18 mouse cellular contexts compared by ENCODE assay signal in the genomic region with DNA sequence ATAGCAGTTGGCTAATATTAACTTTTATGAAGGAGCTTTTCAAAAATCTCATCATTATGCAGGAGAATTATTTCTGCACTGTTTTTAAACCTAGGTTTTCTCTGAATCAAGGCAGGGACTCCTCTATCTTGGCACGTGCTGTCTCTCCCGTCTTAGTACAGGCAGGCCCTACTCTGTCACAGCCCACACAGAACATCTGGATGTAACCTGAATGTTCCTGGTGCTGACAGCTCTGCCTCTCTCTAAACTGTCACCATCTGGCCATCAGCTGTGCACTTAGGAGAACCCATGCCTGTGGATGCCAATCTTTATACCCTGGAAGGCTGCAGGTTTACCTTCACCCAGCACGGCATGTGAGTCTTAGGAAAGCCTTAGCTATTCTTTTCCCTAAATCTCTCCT. TPM values are rescaled to one million over a fixed set of nuclear protein-coding genes. Genes with fewer than 3 reads are reported as not detected.
DNase-seq lines count a peak whose midpoint lies in the region; ATAC-seq lines count a peak whose summit lies in the region.
"Had no signal": no experiment of that assay in that cellular context is flagged by ENCODE, and none has a peak within 500 bp of the region (broad histone marks: within the 10 kb centered on the region; RNA-seq: fewer than 3 reads in every experiment).

No protein-coding gene starts in this region.

- ATAC-seq in frontal cortex, adult (ENCODE audit: low TSS enrichment): peak; percentile 52
- ATAC-seq in erythroid progenitor cell, adult 5-6 weeks (replicated peaks; ENCODE audit: low FRiP score, poor library complexity, severe bottlenecking): no peak
- ATAC-seq: liver, embryonic 12.5 days had no signal

- DNase-seq in frontal cortex, postnatal 25 days (ENCODE audit: low spot score in 2 of 2): no peak
- DNase-seq in layer of hippocampus, adult 9-11 months: peak; percentile 20
- no peak for DNase-seq in layer of hippocampus, postnatal 25 days (ENCODE audit: extremely low spot score in 1 of 2, low spot score in 1 of 2)
- DNase-seq in adipocyte (ENCODE audit: low spot score): peak; percentile 47
- DNase-seq in forelimb bud, embryonic 11.5 days (ENCODE audit: low read depth, low spot score): peak; percentile 23
- DNase-seq: adrenal gland, postnatal 36 days; B cell, adult 2 months; cerebellum, adult 2 months; gastrocnemius, postnatal 14 days; heart, adult 18-20 months; heart, postnatal 4 days; kidney, adult 9 months; kidney, postnatal 36 days; lung, adult 2 months; thymus, postnatal 36 days had no signal

RNA-seq across cellular contexts. Expression of a gene that starts 58.0 kb away (rescaled TPM):
- 10 to 100 TPM; 43.2 to 46.5 TPM for total RNA-seq in layer of hippocampus, postnatal 25 days (2021)
- 1.4 and 1.7 TPM in 2 replicates for total RNA-seq in erythroid progenitor cell, adult 5-6 weeks (2015; ENCODE audit: low replicate concordance)
- 1.4 and 1.9 TPM in 2 replicates for total RNA-seq in erythroid progenitor cell, adult 5-6 weeks (2017; ENCODE audit: low replicate concordance)

Comparison
In these comparisons a context has a peak if more than half of its experiments do, and no peak if none do; other contexts are left out.
1. DNase-seq: peak in layer of hippocampus, adult 9-11 months (single experiment), adipocyte (single experiment) and forelimb bud, embryonic 11.5 days (single experiment); none in frontal cortex, postnatal 25 days (0 of 2) and layer of hippocampus, postnatal 25 days (0 of 2).
2. RNA of a gene that starts 58.0 kb away (total RNA-seq): 43.2 to 46.5 TPM in layer of hippocampus, postnatal 25 days; 1.4 to 1.9 TPM in erythroid progenitor cell, adult 5-6 weeks; every median in the first group is over 10 times any median in the second.